Mouse (Mus musculus) midbrain, embryonic 10.5 days (tissue): ENCODE data around the gene Elfn1. TPM values are rescaled to one million over a fixed set of nuclear protein-coding genes. Genes with fewer than 3 reads are reported as not detected.

Experiments
- DNase-seq: peaks from one replicate; pipeline ENCODE4 v3.0.0-alpha.2; 2017; ENCODE audit warnings: low spot score
- H3K27ac ChIP-seq: fragments of 300-500 bp; sonication (generic); replicated peaks from 2 replicates; pipeline ENCODE4 v1.5.1; 2016; ENCODE audit warnings: mild to moderate bottlenecking
- H3K27me3 ChIP-seq: fragments of 300-500 bp; sonication (generic); 2 replicates; pipeline ENCODE4 v1.6.1; 2016; ENCODE audit warnings: low read depth, mild to moderate bottlenecking; ENCODE audit not compliant: poor library complexity, severe bottlenecking
- H3K36me3 ChIP-seq: fragments of 300-500 bp; sonication (generic); 2 replicates; pipeline ENCODE4 v1.6.1; 2016; ENCODE audit warnings: mild to moderate bottlenecking, moderate library complexity
- H3K4me1 ChIP-seq: fragments of 300-500 bp; sonication (generic); 2 replicates; pipeline ENCODE4 v1.6.1; 2016
- H3K4me3 ChIP-seq: fragments of 300-500 bp; sonication (generic); 2 replicates; pipeline ENCODE4 v1.5.1; 2016; ENCODE audit warnings: mild to moderate bottlenecking, moderate library complexity
- H3K9me3 ChIP-seq: fragments of 300-500 bp; sonication (generic); replicated peaks from 2 replicates; pipeline ENCODE4 v1.6.1; 2016; ENCODE audit warnings: mild to moderate bottlenecking
- WGBS: fragments of 180-500 bp; shearing (Covaris S2); methylation state at CpG from one replicate; pipeline ENCODE4 v1.1.7; 2016; 5-methylcytosine and 5-hydroxymethylcytosine counted together
- polyA plus RNA-seq: library from polyadenylated mRNA; unstranded; fragments of >200 nt; fragmentation: Nextera tagmentation; extraction: Ambion mirVana; gene quantifications from 2 replicates; pipeline ENCODE4 v1.2.1, GENCODE M21; 2016

The Elfn1 gene
- polyA plus RNA-seq, 1 experiment from 2014 or later: 0.14 TPM

- Histone ChIP-seq H3K9me3 (no peaks in the 10 kb centered on the region), H3K27ac (no peak overlapping the region), H3K4me1 (0 out of 2 replicates have a peak, but pooled peaks cover 4% of the 10 kb centered on the region), H3K4me3 (no peak overlapping the region), H3K27me3 (peaks cover 20% of the 10 kb centered on the region; the same call in 1 of the 2 replicates), H3K36me3 (no peaks in the 10 kb centered on the region)
- 94% methylated on average over 1 of the region's 1 CpGs for WGBS
- DNase-seq: no peak
Observed at GRCm38 (mm10) chr5:140016896-140017295, 109.2 kb downstream of the Elfn1 start.

- Histone ChIP-seq H3K4me1 (peaks cover 5% of the 10 kb centered on the region), H3K27me3 (peaks cover 3% of the 10 kb centered on the region; the same call in 1 of the 2 replicates), H3K36me3 (no peaks in the 10 kb centered on the region), H3K4me3 (no peak overlapping the region), H3K9me3 (no peaks in the 10 kb centered on the region), H3K27ac (no peak overlapping the region)
- WGBS: 91% methylated on average over 7 of the region's 7 CpGs
- DNase-seq: no peak
Observed at GRCm38 (mm10) chr5:140018780-140019179, 111.0 kb downstream of the Elfn1 start.

GRCm38 (mm10) chr5:140019616-140020015 lies 111.9 kb downstream of the Elfn1 start:
- H3K27me3 ChIP-seq: no peaks in the 10 kb centered on the region; the same call in 1 of the 2 replicates
- no peak overlapping the region for H3K27ac ChIP-seq
- no peak overlapping the region for H3K4me3 ChIP-seq
- peaks cover 9% of the 10 kb centered on the region for H3K4me1 ChIP-seq
- DNase-seq: no peak
- WGBS: 96% methylated on average over 1 of the region's 1 CpGs
- no peaks in the 10 kb centered on the region for H3K9me3 ChIP-seq
- no peaks in the 10 kb centered on the region for H3K36me3 ChIP-seq

GRCm38 (mm10) chr5:140021755-140022154 lies 114.0 kb downstream of the Elfn1 start:
- Histone ChIP-seq H3K36me3 (no peaks in the 10 kb centered on the region), H3K4me1 (peaks cover 16% of the 10 kb centered on the region), H3K9me3 (no peaks in the 10 kb centered on the region), H3K27ac (no peak overlapping the region), H3K4me3 (no peak overlapping the region), H3K27me3 (no peaks in the 10 kb centered on the region)
- DNase-seq: no peak
- 80% methylated on average over 10 of the region's 10 CpGs for WGBS

GRCm38 (mm10) chr5:140022861-140023260 lies 115.1 kb downstream of the Elfn1 start:
- H3K9me3 ChIP-seq: no peaks in the 10 kb centered on the region
- no peaks in the 10 kb centered on the region for H3K27me3 ChIP-seq
- H3K4me1 ChIP-seq: peaks cover 16% of the 10 kb centered on the region
- no peak overlapping the region for H3K27ac ChIP-seq
- 87% methylated on average over 6 of the region's 6 CpGs for WGBS
- H3K4me3 ChIP-seq: no peak overlapping the region
- H3K36me3 ChIP-seq: no peaks in the 10 kb centered on the region
- no peak for DNase-seq

- Histone ChIP-seq H3K27me3 (no peaks in the 10 kb centered on the region), H3K9me3 (no peaks in the 10 kb centered on the region), H3K4me1 (peaks cover 16% of the 10 kb centered on the region), H3K36me3 (no peaks in the 10 kb centered on the region), H3K27ac (no peak overlapping the region), H3K4me3 (no peak overlapping the region)
- DNase-seq: no peak
- 68% methylated on average over 3 of the region's 3 CpGs for WGBS
Observed at GRCm38 (mm10) chr5:140023941-140024500, 116.3 kb downstream of the Elfn1 start.

Other genes starting within 250 kb of the Elfn1 start
- gene Micall2, start 171.6 kb upstream of the Elfn1 start, polyA plus RNA-seq: 5.7 and 7.8 TPM in 2 replicates
- gene Ints1, start 132.3 kb upstream of the Elfn1 start, polyA plus RNA-seq: 33.4 and 34.7 TPM in 2 replicates
- gene Mafk, start 116.4 kb upstream of the Elfn1 start, polyA plus RNA-seq: 9.7 and 9.9 TPM in 2 replicates
- 0.84 and 1.2 TPM in 2 replicates for gene Tmem184a, start 88.0 kb upstream of the Elfn1 start, polyA plus RNA-seq
- gene Gm26938, start 81.5 kb upstream of the Elfn1 start, polyA plus RNA-seq: not detected in 2 replicates
- 100 and 102 TPM in 2 replicates for gene Psmg3, start 81.1 kb upstream of the Elfn1 start, polyA plus RNA-seq